ENCODE assay signal across 15 mouse cellular contexts in the genomic region with DNA sequence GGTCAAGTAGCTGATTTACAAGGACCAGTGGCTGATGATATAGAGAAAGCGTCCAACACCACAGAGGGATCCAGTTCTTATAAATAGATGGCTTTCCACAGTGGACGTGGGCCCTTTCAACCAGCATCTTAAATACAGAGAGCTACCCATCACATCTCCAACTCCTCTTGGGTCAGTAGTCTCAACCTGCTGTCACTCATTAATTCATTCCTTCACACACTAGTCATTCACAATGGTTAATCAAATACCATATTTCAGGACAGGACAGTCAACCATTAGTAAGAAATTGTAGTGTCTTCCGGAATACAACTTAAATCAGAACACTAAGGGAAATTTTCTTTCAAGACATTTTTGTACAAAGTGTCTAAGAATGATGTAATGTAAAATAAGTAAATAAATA.
"Had no signal": no experiment of that assay in that cellular context is flagged by ENCODE, and none has a peak within 500 bp of the region (broad histone marks: within the 10 kb centered on the region; RNA-seq: fewer than 3 reads in every experiment).

No protein-coding gene starts in this region.

- DNase-seq: kidney, postnatal 14 days; lung, postnatal 4 days; right cerebral cortex, postnatal 4 days; spleen, adult 18-20 months; thymus, postnatal 36 days had no signal

- H3K9me3 ChIP-seq: kidney, embryonic 15.5 days; limb, embryonic 15.5 days; liver, embryonic 12.5 days; megakaryocyte, embryonic 14.5 days; midbrain, embryonic 15.5 days; neural tube, embryonic 12.5 days had no signal

- H3K27ac ChIP-seq: left cerebral cortex, adult 2 months; limb, embryonic 15.5 days; liver, embryonic 12.5 days; midbrain, embryonic 15.5 days; neural tube, embryonic 12.5 days had no signal

- H3K4me2 ChIP-seq: kidney, embryonic 15.5 days; limb, embryonic 15.5 days; liver, embryonic 12.5 days; lung, embryonic 14.5 days; midbrain, embryonic 11.5 days; midbrain, embryonic 15.5 days; neural tube, embryonic 12.5 days had no signal

- H3K27me3 ChIP-seq: kidney, embryonic 15.5 days; limb, embryonic 15.5 days; liver, embryonic 12.5 days; megakaryocyte, embryonic 14.5 days; midbrain, embryonic 15.5 days; neural tube, embryonic 12.5 days had no signal

- H3K9ac ChIP-seq: kidney, embryonic 15.5 days; limb, embryonic 15.5 days; liver, embryonic 12.5 days; lung, embryonic 14.5 days; midbrain, embryonic 15.5 days; neural tube, embryonic 12.5 days had no signal

- H3K36me3 ChIP-seq: liver, embryonic 12.5 days; midbrain, embryonic 15.5 days; neural tube, embryonic 12.5 days had no signal

- H3K4me3 ChIP-seq: kidney, embryonic 15.5 days; left cerebral cortex, adult 2 months; limb, embryonic 15.5 days; liver, embryonic 12.5 days; megakaryocyte, embryonic 14.5 days; midbrain, embryonic 15.5 days; neural tube, embryonic 12.5 days had no signal

- ATAC-seq: intestine, postnatal 0 days; liver, embryonic 12.5 days; midbrain, embryonic 15.5 days had no signal
